In genomic region chr19:4169378-4169784, GRCm38 (mm10) we compare ENCODE assay signal across 8 mouse cellular contexts. TPM values are rescaled to one million over a fixed set of nuclear protein-coding genes. Genes with fewer than 3 reads are reported as not detected.
DNase-seq lines count a peak whose midpoint lies in the region; ATAC-seq lines count a peak whose summit lies in the region.

No protein-coding gene starts in this region.

- peak overlapping the region; percentile 81 for H3K27ac ChIP-seq in intestine, embryonic 14.5 days (ENCODE audit: low read depth)

- H3K36me3 ChIP-seq in intestine, embryonic 14.5 days (ENCODE audit: control insufficient read depth, insufficient read depth, low read length): no peaks in the 10 kb centered on the region

- peak; percentile 100 for DNase-seq in adrenal gland, adult (ENCODE audit: inconsistent age in 2 of 2, low spot score in 1 of 2)
- DNase-seq in embryo, embryonic 10.5 days (ENCODE audit: low spot score): peak; percentile 99
- DNase-seq in gastrocnemius, postnatal 25 days: peak; percentile 99
- DNase-seq in intestine, embryonic 14.5 days (ENCODE audit: low spot score): peak; percentile 99
- DNase-seq in left cerebral cortex, postnatal 14 days (ENCODE audit: low spot score in 2 of 2): peak; percentile 99 to 100
- peak; percentile 99 for DNase-seq in mesoderm, embryonic 11.5 days (ENCODE audit: low read depth, low spot score)
- DNase-seq in right cerebral cortex, postnatal 36 days (ENCODE audit: low spot score in 2 of 2): peak; percentile 98 to 99
- peak; percentile 99 for DNase-seq in yolk sac, embryonic 10.5 days (ENCODE audit: low spot score)

- peak overlapping the region; percentile 69 for H3K4me2 ChIP-seq in intestine, embryonic 14.5 days (ENCODE audit: low read length)

- under 1% methylated on average over 43 of the region's 43 CpGs for WGBS in intestine, embryonic 14.5 days

- peak overlapping the region; percentile 33 for H3K4me3 ChIP-seq in intestine, embryonic 14.5 days (ENCODE audit: low read depth, low read length)

- H3K9ac ChIP-seq in intestine, embryonic 14.5 days (ENCODE audit: low read length): peak overlapping the region; percentile 60

- no peaks in the 10 kb centered on the region for H3K9me3 ChIP-seq in intestine, embryonic 14.5 days (ENCODE audit: control insufficient read depth, low read length)

- intact Hi-C loops in left cerebral cortex, postnatal 14 days (cut with DNase I): loop anchor here (1.0 kb wide), 1 partner anchor 23 kb away; the partner anchor contains the start of gene Ppp1ca

- H3K27me3 ChIP-seq in intestine, embryonic 14.5 days (replicated peaks; ENCODE audit: control insufficient read depth, insufficient read depth, low read length): no peaks in the 10 kb centered on the region

- peaks cover 6% of the 10 kb centered on the region; the same call in 1 of the 2 replicates for H3K4me1 ChIP-seq in intestine, embryonic 14.5 days (replicated peaks; ENCODE audit: control insufficient read depth, insufficient read depth, low read length)

- peak; percentile 95 for ATAC-seq in intestine, embryonic 14.5 days (replicated peaks; ENCODE audit: low FRiP score, low TSS enrichment, low read depth)

RNA-seq across cellular contexts. Expression of gene Carns1, which starts 5.9 kb away (rescaled TPM):
- 10 to 100 TPM; 17.7 to 20.0 TPM for total RNA-seq in gastrocnemius, postnatal 25 days (2021)
- polyA plus RNA-seq in intestine, embryonic 14.5 days (2014; fragmentation: Nextera tagmentation; extraction: Ambion mirVana): 2.3 and 3.1 TPM in 2 replicates
- 1 to 10 TPM; 3.8 to 5.9 TPM for total RNA-seq in left cerebral cortex, postnatal 14 days (2021)

RNA-seq across cellular contexts. Expression of gene Rps6kb2, which starts 6.2 kb away (rescaled TPM):
- total RNA-seq in gastrocnemius, postnatal 25 days (2021): 10 to 100 TPM; 19.9 to 24.4 TPM
- polyA plus RNA-seq in intestine, embryonic 14.5 days (2014; fragmentation: Nextera tagmentation; extraction: Ambion mirVana): 37.4 and 40.6 TPM in 2 replicates
- total RNA-seq in left cerebral cortex, postnatal 14 days (2021): 10 to 100 TPM; 39.5 to 39.9 TPM

RNA-seq across cellular contexts. Expression of gene Ptprcap, which starts 16.0 kb away (rescaled TPM):
- under 1 TPM in 1 of 2 experiments, not detected in 1; 0.35 TPM for total RNA-seq in gastrocnemius, postnatal 25 days (2021)
- polyA plus RNA-seq in intestine, embryonic 14.5 days (2014; fragmentation: Nextera tagmentation; extraction: Ambion mirVana): 3.1 and 3.3 TPM in 2 replicates
- total RNA-seq in left cerebral cortex, postnatal 14 days (2021): 1 to 10 TPM; 1.0 to 1.5 TPM

RNA-seq across cellular contexts. Expression of gene Coro1b, which starts 21.0 kb away (rescaled TPM):
- 10 to 100 TPM; 15.9 to 24.1 TPM for total RNA-seq in gastrocnemius, postnatal 25 days (2021)
- polyA plus RNA-seq in intestine, embryonic 14.5 days (2014; fragmentation: Nextera tagmentation; extraction: Ambion mirVana): 174 and 189 TPM in 2 replicates
- total RNA-seq in left cerebral cortex, postnatal 14 days (2021): 10 to 100 TPM; 80.7 to 87.5 TPM

RNA-seq across cellular contexts. Expression of gene Tbc1d10c, which starts 21.7 kb away (rescaled TPM):
- 1 to 10 TPM; 4.7 to 5.9 TPM for total RNA-seq in gastrocnemius, postnatal 25 days (2021)
- polyA plus RNA-seq in intestine, embryonic 14.5 days (2014; fragmentation: Nextera tagmentation; extraction: Ambion mirVana): 3.9 and 4.4 TPM in 2 replicates
- total RNA-seq in left cerebral cortex, postnatal 14 days (2021): 1 to 10 TPM; 1.6 to 1.8 TPM

Comparison
In these comparisons a context has a peak if more than half of its experiments do, and no peak if none do; other contexts are left out.
1. Peak in every context shown above with its lines: DNase-seq, ATAC-seq, H3K4me3 ChIP-seq and H3K27ac ChIP-seq.